10 mouse cellular contexts compared by ENCODE assay signal in genomic region chr1:90209741-90210140, GRCm38 (mm10). TPM values are rescaled to one million over a fixed set of nuclear protein-coding genes. Genes with fewer than 3 reads are reported as not detected.
A peak's percentile ranks its signal among the peaks of the same experiment; 100 is the strongest.
DNase-seq lines count a peak whose midpoint lies in the region; ATAC-seq lines count a peak whose summit lies in the region.
"Had no signal": no experiment of that assay in that cellular context is flagged by ENCODE, and none has a peak within 500 bp of the region (broad histone marks: within the 10 kb centered on the region; RNA-seq: fewer than 3 reads in every experiment).

No protein-coding gene starts in this region.

- intact Hi-C loops in heart, postnatal 14 days (cut with DNase I) = no loop called here

- peak overlapping the region; percentile 68; the same call in 1 of the 2 replicates for H3K27ac ChIP-seq in midbrain, embryonic 12.5 days (replicated peaks)
- H3K27ac ChIP-seq in midbrain, embryonic 16.5 days (ENCODE audit: low read length) = no peak overlapping the region
- H3K27ac ChIP-seq in forebrain, embryonic 15.5 days (replicated peaks) = peak overlapping the region; percentile 87

- H3K36me3 ChIP-seq in midbrain, embryonic 12.5 days = peaks cover 43% of the 10 kb centered on the region
- H3K36me3 ChIP-seq in midbrain, embryonic 16.5 days (ENCODE audit: control insufficient read depth, insufficient read depth, low read length) = no peaks in the 10 kb centered on the region
- 0 out of 2 replicates have a peak, but pooled peaks cover 6% of the 10 kb centered on the region for H3K36me3 ChIP-seq in forebrain, embryonic 15.5 days

- no peak overlapping the region for H3K4me3 ChIP-seq in midbrain, embryonic 12.5 days
- H3K4me3 ChIP-seq in midbrain, embryonic 16.5 days (ENCODE audit: low read depth, low read length) = no peak overlapping the region
- no peak overlapping the region for H3K4me3 ChIP-seq in forebrain, embryonic 15.5 days

- no peak overlapping the region for H3K9ac ChIP-seq in midbrain, embryonic 12.5 days (replicated peaks)
- no peak overlapping the region for H3K9ac ChIP-seq in midbrain, embryonic 16.5 days (ENCODE audit: low read depth, low read length)
- H3K9ac ChIP-seq in forebrain, embryonic 15.5 days (replicated peaks) = no peak overlapping the region

- H3K27me3 ChIP-seq in midbrain, embryonic 12.5 days = no peaks in the 10 kb centered on the region
- no peaks in the 10 kb centered on the region for H3K27me3 ChIP-seq in midbrain, embryonic 16.5 days (ENCODE audit: control insufficient read depth, insufficient read depth, low read depth, low read length)
- no peaks in the 10 kb centered on the region for H3K27me3 ChIP-seq in forebrain, embryonic 15.5 days

- H3K9me3 ChIP-seq in midbrain, embryonic 12.5 days = no peaks in the 10 kb centered on the region
- H3K9me3 ChIP-seq in midbrain, embryonic 16.5 days (replicated peaks; ENCODE audit: control insufficient read depth, low read length, poor library complexity, severe bottlenecking) = no peaks in the 10 kb centered on the region
- no peaks in the 10 kb centered on the region for H3K9me3 ChIP-seq in forebrain, embryonic 15.5 days

- H3K4me1 ChIP-seq in midbrain, embryonic 12.5 days = peaks cover 69% of the 10 kb centered on the region
- H3K4me1 ChIP-seq in midbrain, embryonic 16.5 days (ENCODE audit: control insufficient read depth, insufficient read depth, low read length) = peaks cover 19% of the 10 kb centered on the region
- H3K4me1 ChIP-seq in forebrain, embryonic 15.5 days = peaks cover 63% of the 10 kb centered on the region

- peak; percentile 39 to 55 for DNase-seq in heart, adult 18-20 months
- no peak for DNase-seq in heart, postnatal 14 days
- peak; percentile 90 to 91 for DNase-seq in kidney, postnatal 36 days
- DNase-seq in spleen, postnatal 4 days (ENCODE audit: low spot score in 2 of 2) = no peak
- DNase-seq: cerebellum, adult 2 months; lung, postnatal 10 days had no signal

- 82% methylated on average over 2 of the region's 2 CpGs for WGBS in midbrain, embryonic 12.5 days
- 82% methylated on average over 2 of the region's 2 CpGs for WGBS in midbrain, embryonic 16.5 days
- WGBS in forebrain, embryonic 15.5 days = 86% methylated on average over 2 of the region's 2 CpGs

- ATAC-seq in midbrain, embryonic 12.5 days (ENCODE audit: low FRiP score, low read depth) = no peak
- ATAC-seq in midbrain, embryonic 16.5 days = no peak
- ATAC-seq in forebrain, embryonic 15.5 days (replicated peaks) = no peak

- no peak overlapping the region for H3K4me2 ChIP-seq in midbrain, embryonic 12.5 days (replicated peaks)
- no peak overlapping the region for H3K4me2 ChIP-seq in midbrain, embryonic 16.5 days (ENCODE audit: low read length)
- H3K4me2 ChIP-seq in forebrain, embryonic 15.5 days (replicated peaks) = peak overlapping the region; percentile 8; the same call in 1 of the 2 replicates

RNA-seq across cellular contexts. Expression of gene Ackr3, which starts 6.0 kb away (rescaled TPM):
- 10 to 100 TPM; 49.2 to 52.5 TPM for total RNA-seq in heart, adult 18-20 months (2021)
- total RNA-seq in heart, postnatal 14 days (2021) = 10 to 100 TPM; 53.0 to 62.6 TPM
- 26.6 and 27.4 TPM in 2 replicates for polyA plus RNA-seq in midbrain, embryonic 12.5 days (2016; fragmentation: Nextera tagmentation; extraction: Ambion mirVana)
- 10.4 and 10.9 TPM in 2 replicates for polyA plus RNA-seq in midbrain, embryonic 16.5 days (2015; fragmentation: Nextera tagmentation; extraction: Ambion mirVana)
- 23.7 and 23.8 TPM in 2 replicates for polyA plus RNA-seq in forebrain, embryonic 15.5 days (2015; fragmentation: Nextera tagmentation; extraction: Ambion mirVana)
- total RNA-seq: monocyte, adult 5-6 weeks had no signal

RNA-seq across cellular contexts. Expression of gene Iqca, which starts 56.5 kb away (rescaled TPM):
- under 1 TPM in 1 of 2 experiments, not detected in 1; 0.69 TPM for total RNA-seq in heart, adult 18-20 months (2021)
- under 1 TPM in 1 of 2 experiments, not detected in 1; 0.36 TPM for total RNA-seq in heart, postnatal 14 days (2021)
- 0.59 TPM in 1 of 2 replicates, not detected in the other for polyA plus RNA-seq in midbrain, embryonic 12.5 days (2016; fragmentation: Nextera tagmentation; extraction: Ambion mirVana)
- polyA plus RNA-seq in midbrain, embryonic 16.5 days (2015; fragmentation: Nextera tagmentation; extraction: Ambion mirVana) = 0.62 and 0.85 TPM in 2 replicates
- 0.52 and 1.3 TPM in 2 replicates for polyA plus RNA-seq in forebrain, embryonic 15.5 days (2015; fragmentation: Nextera tagmentation; extraction: Ambion mirVana)
- total RNA-seq: monocyte, adult 5-6 weeks had no signal

Comparison
In these comparisons a context has a peak if more than half of its experiments do, and no peak if none do; other contexts are left out.
1. DNase-seq: peak in heart, adult 18-20 months (2 of 2) and kidney, postnatal 36 days (2 of 2); none in heart, postnatal 14 days (0 of 2) and spleen, postnatal 4 days (0 of 2).